Mouse (Mus musculus): ENCODE data around the gene Gm49345. TPM values are rescaled to one million over a fixed set of nuclear protein-coding genes. Genes with fewer than 3 reads are reported as not detected.

Gene Gm49345
- not detected for polyA plus RNA-seq (2015; fragmentation: Illumina TruSeq; extraction: RNeasy Lipid Tissue Mini Kit (QIAGEN cat#74804); ENCODE audit: insufficient read depth, low read depth, low replicate concordance)

DNA sequence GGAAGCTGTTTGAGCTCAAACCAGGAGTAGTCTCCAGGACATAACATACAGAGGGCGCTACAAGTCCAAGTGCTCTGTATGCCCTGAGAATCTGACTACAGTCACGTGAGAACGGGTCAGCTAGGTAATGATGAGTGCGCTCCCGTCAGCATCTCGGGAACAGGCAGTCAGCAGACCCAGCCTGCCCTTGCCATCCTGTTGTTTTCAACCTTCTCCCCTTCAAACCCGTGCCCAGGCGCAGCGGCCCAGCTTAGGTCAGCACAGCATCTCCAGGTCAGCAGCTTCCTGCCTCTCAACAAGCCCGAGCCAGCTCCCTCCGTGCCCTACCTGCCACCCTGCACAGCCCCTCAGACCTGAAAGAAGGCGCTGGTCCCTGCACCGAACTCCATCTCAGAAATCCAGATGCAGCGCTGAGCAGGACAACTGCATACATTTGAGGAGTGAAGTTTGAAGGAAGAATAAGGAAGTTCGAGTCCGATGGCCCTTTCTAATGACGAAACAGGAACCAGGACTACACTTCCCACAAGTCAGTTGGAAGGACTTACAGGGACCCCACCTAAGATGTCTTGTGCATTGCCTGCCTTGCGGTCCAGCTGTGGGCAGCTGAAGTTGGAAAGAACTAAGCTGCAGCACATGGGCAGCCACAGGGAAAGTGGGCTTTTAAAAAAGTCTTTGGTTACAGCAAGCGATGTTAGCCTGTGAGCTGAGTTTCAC lies at the start of gene Gm49345, which contains the start of gene Zfp729a:
TSS of gene Gm49345 (minus strand) at position 476 of the 714 bp plus-strand sequence.
TSS of gene Zfp729a (minus strand) at position 498 of the 714 bp plus-strand sequence.

GRCm38 (mm10) chr13:67686971-67687370 lies 49.4 kb upstream of the Gm49345 start, which contains the start of gene Zfp738:
Gene Zfp738 (minus strand): TSS chr13:67687071.

GRCm38 (mm10) chr13:67609066-67609876 lies 28.3 kb downstream of the Gm49345 start, which contains the start of gene Zfp729b:
Gene Zfp729b (minus strand): TSS chr13:67609707.

DNA sequence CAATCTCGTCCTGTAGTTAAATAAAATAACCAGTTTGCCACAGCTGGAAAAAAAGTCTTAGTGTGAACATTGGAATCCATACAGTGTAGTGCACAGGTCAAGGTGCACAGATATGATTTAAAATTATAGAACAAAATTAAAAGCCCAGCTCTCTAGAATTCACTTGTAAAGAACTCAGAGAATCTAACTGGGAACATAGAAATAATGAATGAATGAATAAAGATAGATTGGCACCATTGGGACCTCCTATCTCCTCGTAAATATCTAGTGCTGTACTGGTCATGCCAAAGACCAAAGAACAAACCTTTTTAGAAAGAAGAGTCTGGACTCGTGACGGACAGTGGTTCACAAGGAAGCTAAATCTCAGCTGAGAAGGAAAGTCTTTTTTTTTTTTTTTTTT lies 83.8 kb downstream of the Gm49345 start, which contains the start of gene Zfp748:
TSS of gene Zfp748 (minus strand) at position 101 of the 400 bp plus-strand sequence.

Other genes starting within 250 kb of the Gm49345 start
- gene Zfp429, start 237.9 kb downstream of the Gm49345 start, polyA plus RNA-seq (2015; fragmentation: Illumina TruSeq; extraction: RNeasy Lipid Tissue Mini Kit (QIAGEN cat#74804); ENCODE audit: insufficient read depth, low read depth, low replicate concordance), result 2.0 TPM
- 0.65 TPM for gene Zfp459, start 216.4 kb downstream of the Gm49345 start, polyA plus RNA-seq (2015; fragmentation: Illumina TruSeq; extraction: RNeasy Lipid Tissue Mini Kit (QIAGEN cat#74804); ENCODE audit: insufficient read depth, low read depth, low replicate concordance)
- 2.3 TPM for gene Zfp874a, start 186.1 kb downstream of the Gm49345 start, polyA plus RNA-seq (2015; fragmentation: Illumina TruSeq; extraction: RNeasy Lipid Tissue Mini Kit (QIAGEN cat#74804); ENCODE audit: insufficient read depth, low read depth, low replicate concordance)
- 2.8 TPM for gene Zfp874b, start 153.5 kb downstream of the Gm49345 start, polyA plus RNA-seq (2015; fragmentation: Illumina TruSeq; extraction: RNeasy Lipid Tissue Mini Kit (QIAGEN cat#74804); ENCODE audit: insufficient read depth, low read depth, low replicate concordance)
- gene Zfp58, start 137.2 kb downstream of the Gm49345 start, polyA plus RNA-seq (2015; fragmentation: Illumina TruSeq; extraction: RNeasy Lipid Tissue Mini Kit (QIAGEN cat#74804); ENCODE audit: insufficient read depth, low read depth, low replicate concordance), result 0.70 TPM
- 1.00 TPM for gene Gm26965, start 111.6 kb downstream of the Gm49345 start, polyA plus RNA-seq (2015; fragmentation: Illumina TruSeq; extraction: RNeasy Lipid Tissue Mini Kit (QIAGEN cat#74804); ENCODE audit: insufficient read depth, low read depth, low replicate concordance)
- 5.5 TPM for gene Zfp87, start 111.6 kb downstream of the Gm49345 start, polyA plus RNA-seq (2015; fragmentation: Illumina TruSeq; extraction: RNeasy Lipid Tissue Mini Kit (QIAGEN cat#74804); ENCODE audit: insufficient read depth, low read depth, low replicate concordance)
- gene Zfp748, start 83.9 kb downstream of the Gm49345 start, polyA plus RNA-seq (2015; fragmentation: Illumina TruSeq; extraction: RNeasy Lipid Tissue Mini Kit (QIAGEN cat#74804); ENCODE audit: insufficient read depth, low read depth, low replicate concordance), result 1.2 TPM
- gene Zfp729b, start 28.1 kb downstream of the Gm49345 start, polyA plus RNA-seq (2015; fragmentation: Illumina TruSeq; extraction: RNeasy Lipid Tissue Mini Kit (QIAGEN cat#74804); ENCODE audit: insufficient read depth, low read depth, low replicate concordance), result 1.2 TPM
- 2.4 TPM for gene Zfp729a, start within 50 bp of the Gm49345 start, polyA plus RNA-seq (2015; fragmentation: Illumina TruSeq; extraction: RNeasy Lipid Tissue Mini Kit (QIAGEN cat#74804); ENCODE audit: insufficient read depth, low read depth, low replicate concordance)
- 1.5 TPM for gene Zfp738, start 49.3 kb upstream of the Gm49345 start, polyA plus RNA-seq (2015; fragmentation: Illumina TruSeq; extraction: RNeasy Lipid Tissue Mini Kit (QIAGEN cat#74804); ENCODE audit: insufficient read depth, low read depth, low replicate concordance)
- 2.1 TPM for gene Zfp65, start 91.4 kb upstream of the Gm49345 start, polyA plus RNA-seq (2015; fragmentation: Illumina TruSeq; extraction: RNeasy Lipid Tissue Mini Kit (QIAGEN cat#74804); ENCODE audit: insufficient read depth, low read depth, low replicate concordance)
- 1.5 TPM for gene Zfp85, start 117.5 kb upstream of the Gm49345 start, polyA plus RNA-seq (2015; fragmentation: Illumina TruSeq; extraction: RNeasy Lipid Tissue Mini Kit (QIAGEN cat#74804); ENCODE audit: insufficient read depth, low read depth, low replicate concordance)
- not detected for gene Zfp493, start 141.9 kb upstream of the Gm49345 start, polyA plus RNA-seq (2015; fragmentation: Illumina TruSeq; extraction: RNeasy Lipid Tissue Mini Kit (QIAGEN cat#74804); ENCODE audit: insufficient read depth, low read depth, low replicate concordance)
- gene Zfp273, start 176.0 kb upstream of the Gm49345 start, polyA plus RNA-seq (2015; fragmentation: Illumina TruSeq; extraction: RNeasy Lipid Tissue Mini Kit (QIAGEN cat#74804); ENCODE audit: insufficient read depth, low read depth, low replicate concordance), result 1.00 TPM
- gene Gm10037, start 193.3 kb upstream of the Gm49345 start, polyA plus RNA-seq (2015; fragmentation: Illumina TruSeq; extraction: RNeasy Lipid Tissue Mini Kit (QIAGEN cat#74804); ENCODE audit: insufficient read depth, low read depth, low replicate concordance), result not detected
- not detected for gene BC048507, start 225.6 kb upstream of the Gm49345 start, polyA plus RNA-seq (2015; fragmentation: Illumina TruSeq; extraction: RNeasy Lipid Tissue Mini Kit (QIAGEN cat#74804); ENCODE audit: insufficient read depth, low read depth, low replicate concordance)